Mouse (Mus musculus): ENCODE measurements around the gene Kcnh7. TPM values are rescaled to one million over a fixed set of nuclear protein-coding genes. Genes with fewer than 3 reads are reported as not detected.

Gene Kcnh7
- polyA plus RNA-seq, 1 experiment from 2014 or later, result 0.16 TPM

DNA sequence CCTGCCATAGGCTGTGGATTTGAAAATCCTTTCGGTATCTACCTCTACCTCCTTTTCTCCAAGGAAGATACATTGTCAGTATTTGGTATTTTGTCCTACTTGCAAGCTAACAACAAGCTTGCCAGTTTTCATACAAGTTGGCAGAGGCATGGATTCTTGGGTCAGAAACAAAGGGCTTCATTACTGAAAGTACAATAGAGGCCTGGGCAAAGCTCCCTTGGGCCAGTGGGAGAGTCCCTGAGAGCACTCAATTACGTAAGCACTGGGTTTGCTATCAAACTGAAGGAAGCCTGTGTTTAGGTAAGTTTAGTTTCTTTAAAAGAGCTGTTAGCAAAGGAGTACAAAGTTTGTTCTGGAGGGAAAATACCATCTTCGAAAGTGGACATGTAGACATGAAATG is 521.5 kb downstream of the Kcnh7 start:
- no peaks in the 10 kb centered on the region for H3K27me3 ChIP-seq (ENCODE audit: control insufficient read depth, insufficient read depth, low read length)
- ATAC-seq (ENCODE audit: low FRiP score, low TSS enrichment), result no peak
- 92% methylated on average over 3 of the region's 3 CpGs for WGBS
- H3K36me3 ChIP-seq (ENCODE audit: control insufficient read depth, insufficient read depth, low read length), result no peaks in the 10 kb centered on the region
- no peak overlapping the region for H3K4me2 ChIP-seq (replicated peaks; ENCODE audit: low read depth)
- DNase-seq (ENCODE audit: low spot score), result no peak
- TF ChIP-seq CTCF (IDR thresholded peaks at IDR 0.05; ENCODE audit: low read depth) (no peak), EP300 (optimal IDR thresholded peaks at IDR 0.05) (no peak)
- no peak overlapping the region for H3K27ac ChIP-seq (replicated peaks)
- H3K9me3 ChIP-seq (ENCODE audit: control insufficient read depth, low read length), result no peaks in the 10 kb centered on the region
- H3K4me3 ChIP-seq (ENCODE audit: low read depth, low read length), result no peak overlapping the region
- H3K9ac ChIP-seq (ENCODE audit: low read length), result no peak overlapping the region
- no peaks in the 10 kb centered on the region for H3K4me1 ChIP-seq (replicated peaks; ENCODE audit: control insufficient read depth, insufficient read depth)

DNA sequence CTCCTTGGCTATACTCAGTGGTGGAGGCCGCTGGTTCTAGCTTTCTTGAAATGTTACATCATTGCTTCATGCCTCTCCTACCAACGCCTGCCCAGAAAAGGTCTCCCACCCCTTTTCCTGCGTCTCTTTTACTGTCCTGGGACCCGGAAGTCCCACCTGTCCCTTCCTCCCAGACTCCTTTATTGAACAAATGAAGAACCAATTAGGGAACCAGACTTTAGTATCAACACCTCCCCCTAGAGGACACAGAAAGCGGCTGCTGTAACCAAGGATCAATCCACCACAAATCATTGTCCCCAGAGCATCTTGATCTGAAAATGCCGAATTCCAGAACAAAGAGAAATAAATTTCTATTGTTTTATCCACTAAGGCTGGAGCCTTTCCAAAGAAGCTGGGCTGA is 523.5 kb downstream of the Kcnh7 start:
- no peak for DNase-seq (ENCODE audit: low spot score)
- H3K4me2 ChIP-seq (replicated peaks; ENCODE audit: low read depth), result no peak overlapping the region
- no peaks in the 10 kb centered on the region for H3K36me3 ChIP-seq (ENCODE audit: control insufficient read depth, insufficient read depth, low read length)
- H3K4me3 ChIP-seq (ENCODE audit: low read depth, low read length), result no peak overlapping the region
- no peak overlapping the region for H3K27ac ChIP-seq (replicated peaks)
- H3K27me3 ChIP-seq (ENCODE audit: control insufficient read depth, insufficient read depth, low read length), result no peaks in the 10 kb centered on the region
- TF ChIP-seq EP300 (optimal IDR thresholded peaks at IDR 0.05) (no peak), CTCF (IDR thresholded peaks at IDR 0.05; ENCODE audit: low read depth) (peak; percentile 45)
- WGBS, result 55% methylated on average over 6 of the region's 6 CpGs
- no peak overlapping the region for H3K9ac ChIP-seq (ENCODE audit: low read length)
- H3K4me1 ChIP-seq (replicated peaks; ENCODE audit: control insufficient read depth, insufficient read depth), result no peaks in the 10 kb centered on the region
- ATAC-seq (ENCODE audit: low FRiP score, low TSS enrichment), result no peak
- H3K9me3 ChIP-seq (ENCODE audit: control insufficient read depth, low read length), result no peaks in the 10 kb centered on the region

DNA sequence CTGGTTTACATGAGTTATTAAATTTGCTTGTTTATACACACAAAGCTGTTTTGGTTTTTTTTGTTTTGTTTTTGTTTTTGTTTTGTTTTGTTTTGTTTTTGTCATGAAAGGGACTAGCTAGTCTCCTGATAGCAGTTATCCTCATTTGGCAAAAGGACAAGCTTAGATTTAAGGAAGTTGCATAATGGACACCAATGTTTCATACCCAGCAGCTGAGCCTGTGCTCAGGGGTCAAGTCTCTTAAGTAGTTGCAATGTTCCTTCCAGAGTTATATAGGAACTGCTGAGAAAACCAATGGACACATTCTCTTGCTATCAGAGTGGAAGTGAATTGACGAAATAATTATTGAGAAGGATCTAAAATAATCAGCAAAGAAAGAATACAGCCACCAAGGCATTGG is 528.0 kb downstream of the Kcnh7 start:
- no peaks in the 10 kb centered on the region for H3K9me3 ChIP-seq (ENCODE audit: control insufficient read depth, low read length)
- ATAC-seq (ENCODE audit: low FRiP score, low TSS enrichment) (no peak), DNase-seq (ENCODE audit: low spot score) (no peak)
- no peaks in the 10 kb centered on the region for H3K27me3 ChIP-seq (ENCODE audit: control insufficient read depth, insufficient read depth, low read length)
- H3K36me3 ChIP-seq (ENCODE audit: control insufficient read depth, insufficient read depth, low read length), result no peaks in the 10 kb centered on the region
- TF ChIP-seq CTCF (IDR thresholded peaks at IDR 0.05; ENCODE audit: low read depth) (no peak), EP300 (optimal IDR thresholded peaks at IDR 0.05) (no peak)
- no peak overlapping the region for H3K9ac ChIP-seq (ENCODE audit: low read length)
- H3K4me2 ChIP-seq (replicated peaks; ENCODE audit: low read depth), result no peak overlapping the region
- H3K4me1 ChIP-seq (replicated peaks; ENCODE audit: control insufficient read depth, insufficient read depth), result no peaks in the 10 kb centered on the region
- no peak overlapping the region for H3K27ac ChIP-seq (replicated peaks)
- WGBS, result 69% methylated on average over 1 of the region's 1 CpGs
- no peak overlapping the region for H3K4me3 ChIP-seq (ENCODE audit: low read depth, low read length)

DNA sequence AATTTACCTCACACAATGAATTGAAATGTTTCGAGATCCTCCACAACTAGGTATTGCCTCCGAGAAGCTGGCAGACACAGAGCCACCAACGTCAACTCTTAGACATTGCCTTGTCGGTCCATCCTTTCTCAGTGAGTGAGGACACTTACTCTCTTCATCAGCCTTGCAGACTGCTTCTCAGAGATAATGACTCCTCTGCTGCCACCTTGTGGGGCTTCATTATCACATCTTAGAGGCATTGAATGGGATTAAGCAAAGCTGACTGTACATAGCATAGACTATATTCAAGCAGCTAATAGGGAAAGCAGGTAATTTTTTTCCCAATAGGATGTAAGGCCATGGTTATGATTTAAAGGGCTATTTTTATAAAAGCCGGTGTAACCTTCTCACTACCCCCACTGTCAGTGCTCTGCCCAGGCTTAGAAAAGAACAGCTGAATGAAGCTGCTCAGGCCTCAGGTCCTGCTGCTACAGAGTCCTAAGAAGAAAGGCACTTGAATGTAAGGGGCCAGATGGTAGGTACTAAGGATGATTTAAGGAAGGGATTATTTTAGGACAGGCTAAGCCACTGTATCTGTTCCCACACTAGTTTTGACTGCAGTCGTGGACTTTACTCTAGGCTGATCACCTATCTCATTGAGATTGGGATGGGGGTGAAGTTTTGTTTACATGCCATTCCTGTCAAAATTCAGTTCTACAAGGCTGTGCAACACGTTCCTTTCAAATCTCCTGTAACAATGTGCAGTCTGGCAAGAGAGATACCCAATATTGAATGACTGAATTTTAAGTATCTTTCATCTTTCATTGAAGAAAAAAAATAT is 529.4 kb downstream of the Kcnh7 start:
- H3K27me3 ChIP-seq (ENCODE audit: control insufficient read depth, insufficient read depth, low read length), result no peaks in the 10 kb centered on the region
- no peak overlapping the region for H3K4me2 ChIP-seq (replicated peaks; ENCODE audit: low read depth)
- H3K4me3 ChIP-seq (ENCODE audit: low read depth, low read length), result no peak overlapping the region
- H3K9me3 ChIP-seq (ENCODE audit: control insufficient read depth, low read length), result no peaks in the 10 kb centered on the region
- no peak overlapping the region for H3K27ac ChIP-seq (replicated peaks)
- 39% methylated on average over 7 of the region's 7 CpGs for WGBS
- DNase-seq (ENCODE audit: low spot score) (peak; percentile 33), ATAC-seq (ENCODE audit: low FRiP score, low TSS enrichment) (no peak; the same call in 1 of the 2 replicates)
- no peak overlapping the region for H3K9ac ChIP-seq (ENCODE audit: low read length)
- no peaks in the 10 kb centered on the region for H3K36me3 ChIP-seq (ENCODE audit: control insufficient read depth, insufficient read depth, low read length)
- TF ChIP-seq EP300 (optimal IDR thresholded peaks at IDR 0.05) (no peak), CTCF (IDR thresholded peaks at IDR 0.05; ENCODE audit: low read depth) (peak; percentile 77)
- no peaks in the 10 kb centered on the region for H3K4me1 ChIP-seq (replicated peaks; ENCODE audit: control insufficient read depth, insufficient read depth)

DNA sequence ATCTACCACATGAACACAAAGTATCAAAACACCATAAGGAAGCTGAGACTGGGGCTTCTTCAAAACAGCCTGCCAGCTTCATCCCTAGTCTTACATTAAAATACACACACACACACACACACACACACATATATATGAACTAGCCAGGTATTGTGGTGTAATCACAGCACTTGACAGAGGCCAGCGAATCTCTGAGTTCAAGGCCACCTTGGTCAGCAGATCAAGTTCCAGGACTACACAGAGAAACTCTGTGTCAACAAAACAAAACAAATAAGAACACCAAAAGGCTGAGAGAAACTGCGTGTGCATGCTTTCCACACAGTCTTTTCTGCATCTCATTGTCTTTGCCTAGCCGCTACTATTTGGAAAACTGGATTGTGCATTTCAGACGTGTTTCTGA is 531.6 kb downstream of the Kcnh7 start:
- Histone ChIP-seq H3K27ac (replicated peaks) (no peak overlapping the region), H3K4me1 (replicated peaks; ENCODE audit: control insufficient read depth, insufficient read depth) (no peaks in the 10 kb centered on the region), H3K36me3 (ENCODE audit: control insufficient read depth, insufficient read depth, low read length) (no peaks in the 10 kb centered on the region), H3K27me3 (ENCODE audit: control insufficient read depth, insufficient read depth, low read length) (no peaks in the 10 kb centered on the region), H3K4me3 (ENCODE audit: low read depth, low read length) (no peak overlapping the region), H3K9me3 (ENCODE audit: control insufficient read depth, low read length) (no peaks in the 10 kb centered on the region), H3K9ac (ENCODE audit: low read length) (no peak overlapping the region), H3K4me2 (replicated peaks; ENCODE audit: low read depth) (no peak overlapping the region)
- no peak for DNase-seq (ENCODE audit: low spot score)
- 67% methylated on average over 4 of the region's 4 CpGs for WGBS
- TF ChIP-seq EP300 (optimal IDR thresholded peaks at IDR 0.05), result no peak
- TF ChIP-seq CTCF (IDR thresholded peaks at IDR 0.05; ENCODE audit: low read depth), result no peak
- no peak for ATAC-seq (ENCODE audit: low FRiP score, low TSS enrichment)

DNA sequence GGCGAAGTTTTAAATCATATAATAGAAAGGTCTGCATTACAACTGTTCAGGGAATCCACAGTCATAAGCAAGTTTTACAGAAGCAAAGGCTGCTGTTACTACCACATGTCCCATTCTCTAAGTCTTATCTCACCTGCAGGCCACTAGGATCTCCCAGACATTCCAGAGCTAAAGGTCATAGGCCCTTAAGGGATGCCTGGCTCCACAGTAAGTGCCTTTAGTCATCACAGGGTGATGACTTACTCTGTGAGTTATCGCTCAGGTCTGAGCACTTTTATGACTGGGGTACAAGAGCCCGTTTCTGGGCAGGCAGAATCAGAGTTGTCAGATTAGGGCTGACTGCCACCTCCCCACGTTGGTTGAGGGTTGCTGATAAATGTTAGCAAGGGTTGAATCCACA is 532.2 kb downstream of the Kcnh7 start:
- DNase-seq (ENCODE audit: low spot score) (no peak), ATAC-seq (ENCODE audit: low FRiP score, low TSS enrichment) (no peak)
- H3K9me3 ChIP-seq (ENCODE audit: control insufficient read depth, low read length), result no peaks in the 10 kb centered on the region
- H3K36me3 ChIP-seq (ENCODE audit: control insufficient read depth, insufficient read depth, low read length), result no peaks in the 10 kb centered on the region
- H3K4me1 ChIP-seq (replicated peaks; ENCODE audit: control insufficient read depth, insufficient read depth), result no peaks in the 10 kb centered on the region
- no peak overlapping the region for H3K4me2 ChIP-seq (replicated peaks; ENCODE audit: low read depth)
- no peak overlapping the region for H3K27ac ChIP-seq (replicated peaks)
- no peak overlapping the region for H3K9ac ChIP-seq (ENCODE audit: low read length)
- WGBS, result 60% methylated on average over 4 of the region's 4 CpGs
- H3K4me3 ChIP-seq (ENCODE audit: low read depth, low read length), result no peak overlapping the region
- TF ChIP-seq EP300 (optimal IDR thresholded peaks at IDR 0.05) (no peak), CTCF (IDR thresholded peaks at IDR 0.05; ENCODE audit: low read depth) (no peak)
- no peaks in the 10 kb centered on the region for H3K27me3 ChIP-seq (ENCODE audit: control insufficient read depth, insufficient read depth, low read length)

Data from stomach, postnatal 0 days (tissue).